Mouse (Mus musculus) C2C12 (cell line): Measurements from ENCODE around the gene Xrcc1. TPM values are rescaled to one million over a fixed set of nuclear protein-coding genes. Genes with fewer than 3 reads are reported as not detected.

Experiments
- H3K27me3 ChIP-seq: one replicate; pipeline ENCODE4 v1.6.1; 2011; ENCODE audit not compliant: control insufficient read depth, insufficient read depth, insufficient read length
- H3K36me3 ChIP-seq: one replicate; pipeline ENCODE4 v1.6.1; 2011; ENCODE audit not compliant: control insufficient read depth, insufficient read depth
- H3K4me3 ChIP-seq: one replicate; pipeline ENCODE4 v1.5.1; 2011; ENCODE audit warnings: mild to moderate bottlenecking, control low read depth; ENCODE audit not compliant: poor library complexity, insufficient read depth, severe bottlenecking
- H3K79me2 ChIP-seq: one replicate; pipeline ENCODE4 v1.6.1; 2011; ENCODE audit not compliant: control insufficient read depth, insufficient read depth
- H3K79me3 ChIP-seq: one replicate; pipeline ENCODE4 v1.6.1; 2011; ENCODE audit warnings: low read depth, control low read depth
- H3ac ChIP-seq: one replicate; pipeline ENCODE3; 2011; ENCODE audit warnings: low read depth; ENCODE audit not compliant: control insufficient read depth, insufficient read length
- CEBPB ChIP-seq: IDR thresholded peaks from one replicate; pipeline ENCODE4 v1.6.1; 2011; ENCODE audit warnings: low read depth, mild to moderate bottlenecking, control low read depth, moderate library complexity
- CTCF ChIP-seq: IDR thresholded peaks from one replicate; pipeline ENCODE4 v1.5.1; 2011; ENCODE audit not compliant: control insufficient read depth, insufficient read depth, insufficient read length
- FOSL1 ChIP-seq: IDR thresholded peaks from one replicate; pipeline ENCODE4 v1.8.0; 2011; ENCODE audit warnings: mild to moderate bottlenecking, low read length; ENCODE audit not compliant: poor library complexity, insufficient read depth, severe bottlenecking
- MAX ChIP-seq: IDR thresholded peaks from one replicate; pipeline ENCODE4 v1.6.1; 2011; ENCODE audit warnings: mild to moderate bottlenecking, control low read depth
- MYOD1 ChIP-seq: IDR thresholded peaks from one replicate; pipeline ENCODE4 v1.6.1; 2011; ENCODE audit warnings: low read depth; ENCODE audit not compliant: control insufficient read depth, insufficient read length
- MYOG ChIP-seq: IDR thresholded peaks from one replicate; pipeline ENCODE4 v1.6.1; 2011; ENCODE audit not compliant: control insufficient read depth, insufficient read length; ENCODE audit errors: extremely low read depth
- USF1 ChIP-seq: IDR thresholded peaks from one replicate; pipeline ENCODE4 v1.6.1; 2011; ENCODE audit warnings: low read depth, mild to moderate bottlenecking, control low read depth, moderate library complexity
- polyA plus RNA-seq: library from polyadenylated mRNA; unstranded; fragments of >200 nt; fragmentation: generic; extraction: Trizol; gene quantifications from one replicate; pipeline ENCODE4 v1.2.1, GENCODE M21; 2012; ENCODE audit warnings: missing spikeins

The Xrcc1 gene
- polyA plus RNA-seq, 1 experiment, result 57.4 TPM

DNA sequence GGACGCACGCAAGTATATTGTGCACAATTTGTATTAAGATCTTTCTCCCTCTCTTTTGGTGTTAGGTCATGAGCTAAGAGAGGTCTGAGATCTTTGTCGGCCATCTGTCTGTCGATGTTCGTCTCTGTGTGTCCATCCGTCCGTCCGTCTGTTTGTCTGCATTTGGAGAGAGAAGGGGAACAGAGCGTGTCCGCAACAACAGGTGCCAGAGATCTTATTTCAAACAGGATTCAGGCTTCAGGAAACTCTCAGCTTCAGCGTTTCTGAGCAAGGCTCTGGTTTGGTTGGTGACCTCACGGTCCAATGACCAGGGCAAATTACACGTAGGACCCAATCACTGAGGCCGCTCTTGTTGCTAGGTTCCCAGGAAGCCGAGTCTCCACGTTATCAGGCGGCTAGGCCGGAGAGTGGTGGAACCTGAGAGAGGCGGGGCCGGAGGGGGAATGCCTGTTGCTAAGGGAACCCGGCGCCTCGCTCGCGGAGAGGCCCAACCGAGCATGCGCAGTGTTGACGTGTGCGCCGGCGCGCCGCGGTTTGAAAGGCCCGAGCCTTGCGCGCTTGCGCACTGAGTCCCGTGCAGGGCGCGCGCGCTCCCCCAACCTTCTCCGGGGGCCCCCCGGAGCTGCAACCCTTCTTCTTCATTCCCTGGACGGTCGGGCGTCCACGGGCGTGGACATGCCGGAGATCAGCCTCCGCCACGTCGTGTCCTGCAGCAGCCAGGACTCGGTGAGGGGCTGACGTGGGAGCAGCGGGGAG is 723 bp downstream of the Xrcc1 start:
- Histone ChIP-seq H3K4me3 (peak overlapping the region; percentile 90), H3K79me3 (peaks cover 3% of the 10 kb centered on the region), H3K79me2 (peaks cover 22% of the 10 kb centered on the region), H3K36me3 (no peaks in the 10 kb centered on the region), H3K27me3 (no peaks in the 10 kb centered on the region), H3ac (peak overlapping the region; percentile 100)
- TF ChIP-seq MYOD1 (peak; percentile 95), USF1 (no peak)

DNA sequence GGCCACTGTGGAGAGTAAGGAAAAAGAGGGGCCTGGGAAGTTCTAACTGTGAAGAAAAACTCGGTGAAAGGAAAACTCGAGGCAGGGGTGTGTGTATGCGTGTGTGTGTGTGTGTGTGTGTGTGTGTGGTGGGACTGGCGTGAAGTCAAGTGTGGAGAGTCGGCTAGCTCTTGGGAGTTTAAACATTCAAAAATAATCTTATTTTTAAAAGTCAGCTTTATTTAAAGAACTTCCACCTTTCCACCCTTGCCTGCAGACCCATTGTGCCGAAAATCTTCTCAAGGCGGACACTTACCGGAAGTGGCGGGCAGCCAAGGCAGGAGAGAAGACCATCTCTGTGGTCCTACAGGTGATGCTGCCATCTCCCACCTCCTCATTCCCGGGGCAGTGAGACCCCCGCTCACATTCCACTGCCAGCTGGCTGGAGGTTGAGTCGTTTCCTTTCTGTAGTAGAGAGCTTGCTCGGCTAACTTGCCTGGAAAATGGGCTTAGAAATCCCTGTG is 1.5 kb downstream of the Xrcc1 start:
- Histone ChIP-seq H3K36me3 (peaks cover 2% of the 10 kb centered on the region), H3K79me2 (peaks cover 22% of the 10 kb centered on the region)
- no peak for TF ChIP-seq FOSL1
- TF ChIP-seq USF1, result no peak
- TF ChIP-seq CEBPB, result no peak
- no peak for TF ChIP-seq MYOG
- TF ChIP-seq CTCF, result no peak
- no peak for TF ChIP-seq MYOD1
- TF ChIP-seq MAX, result no peak

DNA sequence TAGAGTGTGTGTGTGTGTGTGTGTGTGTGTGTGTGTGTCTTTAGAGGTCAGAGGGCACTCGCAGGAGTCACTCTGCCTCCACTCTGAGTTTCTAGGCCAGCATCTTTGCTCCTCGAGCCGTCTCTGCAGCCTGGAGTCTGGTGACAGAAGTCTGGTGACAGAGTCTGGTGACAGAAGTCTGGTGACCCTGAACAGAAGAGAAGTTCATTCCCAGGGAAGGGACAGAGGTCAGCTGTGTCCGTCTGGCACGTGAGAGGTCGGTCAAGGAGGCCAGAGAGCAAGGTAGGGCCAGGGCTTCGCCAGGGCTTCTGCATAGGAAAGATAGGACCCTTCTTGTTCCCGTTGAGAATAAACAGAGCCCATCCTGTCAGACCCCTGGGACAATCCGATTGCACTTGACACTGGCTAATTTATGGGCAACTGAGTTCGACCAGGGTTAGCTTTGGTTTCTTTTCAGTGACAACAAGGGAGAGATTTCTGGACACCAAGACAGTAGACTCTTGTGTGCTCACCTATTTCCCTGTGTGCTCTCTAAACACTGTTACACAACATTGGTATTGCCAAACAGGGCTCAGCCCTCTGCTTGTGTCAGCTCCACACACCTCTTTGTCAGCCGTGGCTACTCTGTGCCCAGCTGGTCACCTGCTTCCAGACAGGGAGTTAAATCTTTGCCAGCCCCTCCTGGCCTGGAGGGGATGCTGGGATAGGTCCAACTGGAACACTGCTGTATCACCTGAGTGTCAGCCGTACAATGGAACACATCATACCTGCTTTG is 6.1 kb downstream of the Xrcc1 start:
- Histone ChIP-seq H3ac (no peak overlapping the region), H3K79me3 (peaks cover 5% of the 10 kb centered on the region), H3K36me3 (peaks cover 10% of the 10 kb centered on the region), H3K27me3 (no peaks in the 10 kb centered on the region), H3K4me3 (no peak overlapping the region), H3K79me2 (peaks cover 22% of the 10 kb centered on the region)
- TF ChIP-seq CTCF, result no peak
- no peak for TF ChIP-seq MYOD1
- no peak for TF ChIP-seq CEBPB
- TF ChIP-seq MYOG, result no peak
- TF ChIP-seq MAX, result no peak
- TF ChIP-seq USF1, result no peak
- no peak for TF ChIP-seq FOSL1

More for the DNA sequence above, 1.5 kb downstream of the Xrcc1 start:
- Histone ChIP-seq H3K4me3 (peak overlapping the region; percentile 90), H3K79me3 (peaks cover 3% of the 10 kb centered on the region), H3ac (peak overlapping the region; percentile 100), H3K27me3 (no peaks in the 10 kb centered on the region)

DNA sequence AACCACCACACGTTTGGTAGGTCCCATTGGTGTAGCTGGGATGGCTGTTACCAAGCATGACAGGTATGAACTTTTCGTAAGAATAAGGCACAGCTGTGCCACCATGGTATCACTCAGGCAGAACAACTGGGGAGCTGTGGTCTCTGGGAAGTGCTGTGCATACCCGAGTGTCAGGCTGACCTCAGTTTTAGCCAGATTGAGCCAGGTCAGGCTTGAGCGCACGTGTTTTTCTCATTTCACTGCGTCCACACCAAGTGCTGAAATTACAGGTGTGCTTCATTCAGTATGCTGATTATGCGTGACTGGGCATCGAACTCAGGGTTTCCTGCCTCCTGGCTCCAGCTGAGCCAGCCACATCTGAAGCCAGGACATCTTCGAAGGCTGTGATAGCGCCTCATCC is 9.7 kb downstream of the Xrcc1 start:
- no peak for TF ChIP-seq MYOG
- no peak for TF ChIP-seq CTCF
- no peak for TF ChIP-seq MAX
- TF ChIP-seq CEBPB, result no peak
- TF ChIP-seq MYOD1, result no peak
- TF ChIP-seq FOSL1, result no peak
- TF ChIP-seq USF1, result no peak
- Histone ChIP-seq H3K79me2 (no peaks in the 10 kb centered on the region), H3K36me3 (peaks cover 10% of the 10 kb centered on the region), H3K79me3 (peaks cover 3% of the 10 kb centered on the region), H3K27me3 (no peaks in the 10 kb centered on the region), H3K4me3 (no peak overlapping the region), H3ac (no peak overlapping the region)

DNA sequence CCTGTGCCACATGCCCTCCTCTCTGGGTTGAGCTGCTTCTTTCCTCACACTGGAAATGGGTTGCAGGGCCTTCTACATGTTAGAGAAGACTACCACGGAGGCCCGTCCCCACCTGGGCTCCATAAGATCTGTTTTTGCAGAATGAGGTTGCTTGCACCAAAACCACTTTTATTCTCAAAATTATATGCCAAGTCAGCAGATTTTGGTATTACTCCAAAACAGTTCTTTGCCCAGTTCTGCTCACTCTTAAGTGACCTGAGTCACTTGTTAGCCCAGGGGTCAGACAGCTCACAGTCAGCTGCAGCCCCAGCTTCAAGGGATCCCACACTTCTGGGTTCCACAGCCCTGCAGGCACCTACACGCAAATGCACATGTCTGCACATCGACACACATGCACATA is 15.4 kb downstream of the Xrcc1 start:
- H3K4me3 ChIP-seq, result no peak overlapping the region
- no peak for TF ChIP-seq USF1
- no peak for TF ChIP-seq CTCF
- no peak for TF ChIP-seq MYOG
- TF ChIP-seq FOSL1, result no peak
- TF ChIP-seq CEBPB, result no peak
- no peak for TF ChIP-seq MYOD1
- no peak for TF ChIP-seq MAX
- H3ac ChIP-seq, result no peak overlapping the region
- H3K79me2 ChIP-seq, result no peaks in the 10 kb centered on the region
- H3K36me3 ChIP-seq, result peaks cover 6% of the 10 kb centered on the region
- no peaks in the 10 kb centered on the region for H3K27me3 ChIP-seq
- no peaks in the 10 kb centered on the region for H3K79me3 ChIP-seq
